Mouse (Mus musculus) kidney, adult 2 months (tissue): Measurements from ENCODE around the gene Apoc1. TPM values are rescaled to one million over a fixed set of nuclear protein-coding genes. Genes with fewer than 3 reads are reported as not detected.

ENCODE experiments used
- DNase-seq: peaks from one replicate; pipeline ENCODE4 v3.0.0; 2021
- H3K27ac ChIP-seq: fragments of 200-500 bp; 2 replicates; pipeline ENCODE4 v1.5.1; 2012; ENCODE audit warnings: low read depth, low read length, control low read depth, inconsistent platforms; ENCODE audit not compliant: insufficient read depth
- H3K27me3 ChIP-seq: fragments of 200-500 bp; replicated peaks from 2 replicates; pipeline ENCODE4 v1.6.1; 2012; ENCODE audit warnings: mild to moderate bottlenecking, moderate library complexity, low read length, inconsistent platforms; ENCODE audit not compliant: control insufficient read depth, insufficient read depth
- H3K36me3 ChIP-seq: fragments of 200-500 bp; 2 replicates; pipeline ENCODE4 v1.6.1; 2012; ENCODE audit warnings: mild to moderate bottlenecking, moderate library complexity, low read length, inconsistent platforms; ENCODE audit not compliant: control insufficient read depth, insufficient read depth
- H3K4me1 ChIP-seq: fragments of 200-500 bp; 2 replicates; pipeline ENCODE4 v1.6.1; 2011; ENCODE audit warnings: low read length; ENCODE audit not compliant: control insufficient read depth, insufficient read depth
- H3K4me3 ChIP-seq: fragments of 200-500 bp; 2 replicates; pipeline ENCODE4 v1.5.1; 2011; ENCODE audit warnings: mild to moderate bottlenecking, low read depth, low read length, control low read depth; ENCODE audit not compliant: insufficient read depth
- CTCF ChIP-seq: fragments of 200-500 bp; conservative IDR thresholded peaks from 2 replicates; pipeline ENCODE4 v1.5.1; 2011; ENCODE audit warnings: low read depth, mild to moderate bottlenecking, control low read depth, low read length, moderate library complexity, mixed read lengths; ENCODE audit not compliant: insufficient read depth, insufficient read length
- POLR2A ChIP-seq: fragments of 200-500 bp; IDR thresholded peaks from one replicate; pipeline ENCODE4 v1.6.1; 2011; ENCODE audit warnings: low read depth, low read length, control low read depth
- WGBS: fragments of 180-500 bp; shearing (Covaris S2); methylation state at CpG from one replicate; pipeline ENCODE4 v1.1.7; 2018; 5-methylcytosine and 5-hydroxymethylcytosine counted together
- polyA plus RNA-seq: library from polyadenylated mRNA; depleted of rRNA; stranded (reverse); fragments of >200 nt; gene quantifications from 2 replicates; pipeline ENCODE4 v1.2.3, GENCODE M21; 2012; rRNA removed

Gene Apoc1
- polyA plus RNA-seq: 12.2 and 16.5 TPM in 2 replicates

DNA sequence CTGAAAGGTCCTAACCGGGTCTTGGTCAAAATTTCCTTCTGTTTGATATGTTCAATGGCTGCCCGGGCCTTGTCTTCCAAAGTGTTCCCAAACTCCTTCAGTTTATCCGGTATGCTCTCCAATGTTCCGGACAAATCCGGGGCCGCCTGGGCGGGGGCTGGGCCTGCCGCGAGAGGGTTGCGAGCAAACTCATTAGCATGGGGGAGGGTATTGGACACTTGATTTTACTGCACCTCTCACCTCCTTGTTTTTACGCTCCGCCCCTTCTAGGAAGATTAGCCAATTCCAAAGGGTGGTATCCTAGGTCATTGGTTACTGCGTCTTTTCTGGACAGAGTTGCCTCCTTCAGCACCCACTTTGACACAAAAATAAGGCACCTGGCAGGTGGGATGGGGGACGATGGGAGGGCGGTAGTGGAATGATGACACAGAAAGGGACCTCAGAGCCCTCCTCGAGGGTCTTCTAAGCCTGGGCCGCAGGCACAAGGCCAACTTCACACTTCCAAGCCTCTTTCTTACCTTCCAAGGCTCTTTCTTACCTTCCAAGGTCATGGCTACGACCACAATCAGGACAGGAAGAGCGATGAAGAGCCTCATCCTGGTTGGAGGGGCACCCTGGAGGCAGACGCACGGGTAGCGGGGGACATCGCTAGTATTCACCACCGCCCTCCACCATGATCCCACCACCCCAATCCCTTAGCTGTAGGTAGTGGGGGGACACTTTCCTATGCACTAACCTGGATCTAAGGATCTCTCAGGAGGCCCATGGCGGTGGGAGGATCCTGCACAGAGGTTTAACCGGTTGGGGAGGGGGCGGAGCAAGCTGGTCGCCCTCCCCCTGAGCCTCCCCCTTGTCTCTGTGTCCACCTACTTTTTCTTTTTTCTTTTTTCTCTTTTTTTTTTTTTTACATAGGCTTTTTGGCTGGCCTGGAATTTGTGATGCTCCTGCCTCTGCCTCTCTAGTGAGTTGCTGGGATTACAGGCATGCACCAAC lies at the start of gene Apoc1:
Gene Apoc1, minus strand, starts transcription at position 788 of the 993 bp plus-strand sequence.
- DNase-seq: peak; percentile 55

DNA sequence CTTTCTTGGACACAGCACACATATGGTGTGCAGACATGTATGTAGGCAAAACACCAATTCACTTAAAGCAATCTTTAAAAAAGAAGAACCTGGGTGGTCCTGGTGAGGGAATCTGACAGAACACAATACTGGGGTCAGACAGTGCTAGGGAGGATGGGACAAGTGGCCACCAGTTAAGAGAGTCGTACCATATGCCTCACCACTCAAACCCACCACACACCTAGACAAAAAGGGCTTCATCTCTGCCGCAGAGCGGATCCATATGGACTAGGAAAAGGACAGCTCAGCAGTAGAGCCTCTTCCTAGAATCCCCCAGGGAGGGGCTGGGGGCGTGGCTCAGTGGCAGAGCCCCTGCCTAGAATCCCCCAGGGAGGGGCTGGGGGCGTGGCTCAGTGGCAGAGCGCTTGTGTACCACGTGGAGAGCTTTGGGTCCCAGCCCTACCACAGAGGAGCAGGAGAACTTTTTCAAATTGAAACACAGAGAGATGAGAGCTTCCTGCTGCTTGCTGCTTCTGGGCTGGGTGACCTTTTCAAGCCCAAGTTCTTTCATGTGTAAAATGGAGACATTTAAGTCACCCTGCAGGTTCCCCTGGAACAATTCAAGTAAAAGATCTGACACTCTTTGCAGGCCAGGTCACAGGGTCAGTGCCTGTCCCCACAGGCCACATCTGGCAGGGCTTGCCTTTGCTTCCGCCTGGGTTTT lies 49.0 kb upstream of the Apoc1 start:
- DNase-seq: peak; percentile 32
- 34% methylated on average over 8 of the region's 8 CpGs for WGBS
- Histone ChIP-seq H3K27ac (no peak overlapping the region; the same call in 1 of the 2 replicates), H3K4me1 (no peaks in the 10 kb centered on the region; the same call in 1 of the 2 replicates), H3K27me3 (no peaks in the 10 kb centered on the region), H3K36me3 (no peaks in the 10 kb centered on the region), H3K4me3 (no peak overlapping the region)
- TF ChIP-seq CTCF: no peak
- TF ChIP-seq POLR2A: no peak

More for the DNA sequence above, at the start of gene Apoc1:
- TF ChIP-seq CTCF (no peak; the same call in 1 of the 2 replicates), POLR2A (no peak)
- Histone ChIP-seq H3K4me1 (no peaks in the 10 kb centered on the region), H3K4me3 (no peak within 1 kb of the TSS), H3K36me3 (no peaks in the 10 kb centered on the region), H3K27me3 (no peaks in the 10 kb centered on the region), H3K27ac (no peak within 1 kb of the TSS)
- 64% methylated on average over 28 of the region's 28 CpGs for WGBS

DNA sequence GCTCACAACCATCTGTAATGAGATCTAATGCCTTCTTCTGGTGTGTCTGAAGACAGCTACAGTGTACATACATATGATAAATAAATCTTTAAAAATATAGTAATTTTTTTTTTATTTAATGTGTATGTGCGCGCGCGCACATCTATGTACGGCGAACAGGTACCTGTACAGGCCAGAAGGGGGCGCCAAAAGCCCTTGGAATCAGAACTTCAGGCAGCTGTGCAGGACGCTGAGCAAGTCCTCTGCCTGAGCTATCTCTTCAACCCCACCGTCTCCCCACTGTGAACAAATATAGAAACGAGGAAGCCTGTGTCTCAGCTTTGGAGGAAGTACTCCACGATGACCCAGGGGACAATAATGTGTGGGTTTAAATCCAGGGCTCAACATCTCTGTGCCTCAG lies 47.8 kb upstream of the Apoc1 start:
- no peaks in the 10 kb centered on the region; the same call in 1 of the 2 replicates for H3K4me1 ChIP-seq
- TF ChIP-seq CTCF: 0 out of 2 replicates have a peak, but pooled peaks have one; percentile 13
- TF ChIP-seq POLR2A: no peak
- DNase-seq: peak; percentile 29
- no peaks in the 10 kb centered on the region for H3K36me3 ChIP-seq
- no peak overlapping the region for H3K4me3 ChIP-seq
- 88% methylated on average over 11 of the region's 11 CpGs for WGBS
- H3K27me3 ChIP-seq: no peaks in the 10 kb centered on the region
- no peak overlapping the region for H3K27ac ChIP-seq

DNA sequence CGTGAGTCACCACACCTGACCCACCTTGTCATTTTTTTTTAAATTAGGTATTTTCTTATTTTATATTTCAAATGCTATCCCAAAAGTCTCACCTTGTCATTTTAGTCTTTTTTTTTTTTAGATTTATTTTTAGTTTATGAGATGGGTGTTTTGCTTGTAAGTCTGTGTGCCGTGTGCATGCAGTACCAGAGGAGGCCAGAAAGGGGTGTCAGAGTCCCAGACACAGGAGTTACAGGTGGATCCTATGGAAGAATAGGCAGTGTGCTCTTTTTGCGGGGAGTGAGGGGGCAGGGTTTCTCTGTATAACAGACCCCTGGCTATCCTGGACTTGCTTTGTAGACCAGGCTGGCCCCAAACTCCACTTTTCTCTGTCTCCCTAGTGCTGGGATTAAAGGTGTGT lies 46.3 kb upstream of the Apoc1 start:
- no peaks in the 10 kb centered on the region for H3K27me3 ChIP-seq
- H3K4me3 ChIP-seq: no peak overlapping the region
- no peaks in the 10 kb centered on the region for H3K36me3 ChIP-seq
- DNase-seq: no peak
- H3K4me1 ChIP-seq: no peaks in the 10 kb centered on the region; the same call in 1 of the 2 replicates
- TF ChIP-seq CTCF (peak; percentile 46), POLR2A (no peak)
- no peak overlapping the region for H3K27ac ChIP-seq
- 94% methylated on average over 3 of the region's 3 CpGs for WGBS

DNA sequence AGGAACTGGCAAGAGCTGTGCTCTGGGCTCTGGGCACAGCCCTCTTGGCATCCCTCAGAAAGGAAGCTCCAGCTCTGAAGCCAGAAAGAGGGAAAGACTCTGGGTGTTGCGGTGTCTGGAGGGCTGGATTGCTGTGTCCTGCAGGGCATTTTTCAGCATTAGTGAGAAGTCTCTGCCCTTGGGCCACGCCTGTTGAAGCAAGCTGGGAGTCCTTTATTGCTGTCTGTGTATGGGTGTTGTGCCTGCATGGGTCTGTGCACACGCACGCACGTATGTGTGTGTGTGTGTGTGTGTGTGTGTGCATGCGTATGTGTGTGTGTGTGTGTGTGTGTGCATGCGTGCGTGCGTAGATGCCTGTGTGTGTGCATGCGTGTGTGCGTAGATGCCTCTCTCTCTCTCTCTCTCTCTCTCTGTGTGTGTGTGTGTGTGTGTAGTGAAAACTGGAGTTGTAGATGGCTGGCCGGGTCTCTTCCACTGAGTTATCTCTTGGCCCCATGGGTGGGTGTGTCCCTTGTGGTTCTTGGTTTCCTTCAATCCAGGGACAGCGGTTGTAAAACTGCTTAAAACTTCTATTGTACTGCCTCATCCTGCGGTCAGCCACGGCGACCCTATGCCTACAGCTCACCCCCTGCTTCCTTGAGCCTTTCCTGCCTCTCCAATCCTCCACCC lies 44.1 kb upstream of the Apoc1 start:
- Histone ChIP-seq H3K4me3 (no peak overlapping the region), H3K27ac (0 out of 2 replicates have a peak overlapping the region, but pooled peaks have one; percentile 1), H3K27me3 (no peaks in the 10 kb centered on the region), H3K36me3 (no peaks in the 10 kb centered on the region; the same call in none of the 2 replicates), H3K4me1 (no peaks in the 10 kb centered on the region)
- TF ChIP-seq CTCF (no peak), POLR2A (no peak)
- WGBS: 72% methylated on average over 16 of the region's 16 CpGs
- DNase-seq: peak; percentile 40

DNA sequence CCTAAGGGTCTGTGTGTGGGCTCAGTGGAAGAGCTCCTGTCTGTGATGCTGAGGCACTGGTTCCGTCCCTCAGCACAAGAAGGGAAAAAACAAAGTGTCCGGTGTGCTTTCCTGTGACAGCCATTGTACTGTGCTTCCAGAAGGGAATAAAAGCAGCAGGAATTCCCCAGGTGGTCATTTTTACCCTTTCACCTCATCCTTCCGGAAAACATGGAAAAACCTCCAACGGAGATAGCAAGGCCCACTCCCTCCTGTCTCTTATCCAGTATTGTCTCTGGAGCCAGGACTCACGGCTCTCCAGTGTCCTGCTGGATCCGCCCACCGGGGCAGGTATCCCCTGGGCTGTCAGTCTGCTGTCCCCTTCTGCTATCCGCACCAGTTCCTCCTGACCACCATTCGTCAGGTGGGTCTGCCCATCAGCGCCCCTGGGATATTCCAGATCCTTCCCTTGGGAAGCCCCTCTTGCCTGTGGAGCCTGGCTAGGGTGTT lies 41.8 kb upstream of the Apoc1 start:
- H3K27ac ChIP-seq: 0 out of 2 replicates have a peak overlapping the region, but pooled peaks have one; percentile 12
- peak; percentile 47 for DNase-seq
- H3K36me3 ChIP-seq: no peaks in the 10 kb centered on the region; the same call in none of the 2 replicates
- H3K4me1 ChIP-seq: no peaks in the 10 kb centered on the region
- TF ChIP-seq POLR2A: no peak
- TF ChIP-seq CTCF: no peak
- WGBS: 69% methylated on average over 10 of the region's 10 CpGs
- no peak overlapping the region for H3K4me3 ChIP-seq
- no peaks in the 10 kb centered on the region for H3K27me3 ChIP-seq
